Mouse (Mus musculus) midbrain, embryonic 15.5 days (tissue): ENCODE measurements at regions not wholly inside any gene's neighbourhood (a gene's known extent, or its start where the extent isn't known, plus 50 kb on each side); places are given as distances from the start of the nearest gene placed in this dataset.

Experiments
- ATAC-seq: fragments of 200-750 bp; cut with Nextera tagmentation; replicated peaks from 2 replicates; pipeline ENCODE4 v1.8.0; 2017; ENCODE audit warnings: moderate TSS enrichment
- H3K27ac ChIP-seq: fragments of 300-500 bp; sonication (generic); 2 replicates; pipeline ENCODE4 v1.5.1; 2015; ENCODE audit warnings: mild to moderate bottlenecking, inconsistent platforms
- H3K27me3 ChIP-seq: fragments of 300-500 bp; sonication (generic); replicated peaks from 2 replicates; pipeline ENCODE4 v1.6.1; 2015; ENCODE audit warnings: inconsistent platforms
- H3K36me3 ChIP-seq: fragments of 300-500 bp; sonication (generic); replicated peaks from 2 replicates; pipeline ENCODE4 v1.6.1; 2015; ENCODE audit warnings: inconsistent platforms
- H3K4me1 ChIP-seq: fragments of 300-500 bp; sonication (generic); 2 replicates; pipeline ENCODE4 v1.6.1; 2015; ENCODE audit warnings: inconsistent platforms
- H3K4me2 ChIP-seq: fragments of 300-500 bp; sonication (generic); 2 replicates; pipeline ENCODE4 v1.6.1; 2015; ENCODE audit warnings: inconsistent platforms, mild to moderate bottlenecking, moderate library complexity
- H3K4me3 ChIP-seq: fragments of 300-500 bp; sonication (generic); 2 replicates; pipeline ENCODE4 v1.5.1; 2015; ENCODE audit warnings: mild to moderate bottlenecking, inconsistent platforms
- H3K9ac ChIP-seq: fragments of 300-500 bp; sonication (generic); 2 replicates; pipeline ENCODE4 v1.6.1; 2015; ENCODE audit warnings: mild to moderate bottlenecking, inconsistent platforms
- H3K9me3 ChIP-seq: fragments of 300-500 bp; sonication (generic); 2 replicates; pipeline ENCODE4 v1.6.1; 2016; ENCODE audit warnings: inconsistent platforms
- WGBS: fragments of 180-500 bp; shearing (Covaris S2); methylation state at CpG from one replicate; pipeline ENCODE4 v1.1.7; 2015; ENCODE audit warnings: mixed read lengths; 5-methylcytosine and 5-hydroxymethylcytosine counted together

DNA sequence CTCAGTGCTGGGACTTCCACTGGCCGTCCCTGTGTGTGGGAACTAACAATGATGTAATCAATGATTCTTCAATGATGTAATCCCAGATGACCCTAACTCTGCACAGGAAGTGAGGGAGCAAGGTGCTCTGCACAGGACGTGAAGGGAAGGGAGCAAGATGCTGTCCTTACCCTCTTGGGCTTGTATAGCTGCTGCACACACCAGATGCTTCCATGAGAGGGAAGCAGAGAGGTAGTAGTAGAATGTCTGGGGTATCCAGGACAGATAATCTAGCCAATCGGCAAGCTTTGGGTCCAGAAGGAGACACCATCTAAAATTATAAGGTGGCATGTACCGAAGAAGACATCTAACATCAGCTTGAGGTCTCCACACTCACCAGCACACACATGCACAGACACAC is 314.3 kb downstream of the Cdh26 start:
- Histone ChIP-seq H3K4me2 (no peak overlapping the region), H3K9ac (no peak overlapping the region), H3K4me1 (peaks cover 6% of the 10 kb centered on the region; the same call in 1 of the 2 replicates), H3K27ac (no peak overlapping the region), H3K27me3 (no peaks in the 10 kb centered on the region), H3K36me3 (no peaks in the 10 kb centered on the region), H3K4me3 (no peak overlapping the region), H3K9me3 (no peaks in the 10 kb centered on the region)
- whole genome bisulfite sequencing = 77% methylated on average over 4 of the region's 4 CpGs
- no peak for ATAC-seq

DNA sequence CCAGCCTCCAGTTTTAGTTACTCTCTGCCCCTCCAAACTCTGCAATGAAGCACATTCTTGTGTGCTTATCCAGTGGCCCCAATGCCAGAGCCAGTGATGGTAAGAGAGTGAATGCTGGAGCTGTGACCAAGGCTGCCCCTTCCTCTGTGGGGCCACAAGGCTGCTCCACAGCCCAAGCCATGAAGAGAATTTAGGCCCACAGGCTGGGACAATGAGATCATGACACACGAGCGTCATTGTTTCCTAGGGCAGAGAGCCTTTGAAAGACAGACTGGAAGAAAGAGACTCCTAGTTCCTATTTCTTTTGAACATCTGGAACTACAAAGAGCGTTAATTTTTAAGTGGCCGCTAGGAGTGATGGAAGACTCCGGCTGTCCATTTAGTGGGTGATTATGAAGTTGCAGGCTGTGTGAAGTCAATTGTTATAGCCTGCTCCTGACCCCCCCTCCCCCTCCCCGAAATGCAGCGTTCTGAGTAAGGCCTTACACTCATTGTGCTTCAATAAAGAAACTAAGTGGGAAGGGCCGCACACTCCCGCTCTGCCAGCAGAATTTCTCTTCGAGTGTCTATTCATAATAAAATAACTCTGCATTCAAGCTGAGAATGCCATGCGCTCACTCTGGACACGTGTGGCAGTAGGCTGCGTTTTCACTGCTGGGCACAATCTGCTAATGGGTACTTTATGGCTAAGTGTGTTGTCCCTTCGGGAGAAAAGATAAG is 315.1 kb downstream of the Cdh26 start:
- WGBS = 26% methylated on average over 14 of the region's 14 CpGs
- Histone ChIP-seq H3K36me3 (no peaks in the 10 kb centered on the region), H3K4me1 (peaks cover 6% of the 10 kb centered on the region; the same call in 1 of the 2 replicates), H3K9me3 (no peaks in the 10 kb centered on the region), H3K4me3 (no peak overlapping the region), H3K4me2 (no peak overlapping the region), H3K27me3 (no peaks in the 10 kb centered on the region), H3K9ac (no peak overlapping the region), H3K27ac (no peak overlapping the region)
- ATAC-seq = peak; percentile 58; the same call in 1 of the 2 replicates

- Histone ChIP-seq H3K27ac (no peak overlapping the region), H3K4me3 (no peak overlapping the region), H3K27me3 (no peaks in the 10 kb centered on the region), H3K4me2 (no peak overlapping the region), H3K9ac (no peak overlapping the region), H3K9me3 (no peaks in the 10 kb centered on the region), H3K4me1 (no peaks in the 10 kb centered on the region), H3K36me3 (no peaks in the 10 kb centered on the region)
- no peak for ATAC-seq
- WGBS = 84% methylated on average over 1 of the region's 1 CpGs
Observed at GRCm38 (mm10) chr2:178751247-178751646, 320.9 kb downstream of the Cdh26 start.

DNA sequence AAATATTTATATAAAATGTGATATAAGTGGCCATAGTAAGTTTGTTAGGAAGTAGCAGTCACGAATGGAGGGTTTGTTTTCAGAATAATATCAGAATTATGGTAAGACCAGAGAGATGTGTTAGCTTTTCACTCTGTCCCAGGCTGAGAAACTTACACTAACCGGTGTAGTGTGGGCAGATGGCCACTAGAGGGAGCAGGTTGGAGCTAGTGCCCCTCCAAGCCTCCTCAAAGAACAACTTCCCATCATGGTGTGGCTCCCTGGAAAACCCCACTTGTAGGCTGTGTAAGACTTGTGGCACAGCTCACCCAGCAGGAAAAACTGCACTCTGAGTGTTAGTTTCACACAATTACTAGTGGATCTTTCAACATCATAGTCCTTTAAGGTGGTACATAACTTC is 328.0 kb downstream of the Cdh26 start:
- Histone ChIP-seq H3K9me3 (no peaks in the 10 kb centered on the region), H3K4me3 (no peak overlapping the region), H3K9ac (no peak overlapping the region), H3K4me1 (no peaks in the 10 kb centered on the region), H3K4me2 (no peak overlapping the region), H3K36me3 (no peaks in the 10 kb centered on the region), H3K27ac (no peak overlapping the region), H3K27me3 (no peaks in the 10 kb centered on the region)
- ATAC-seq = 0 out of 2 replicates have a peak, but pooled peaks have one; percentile 50
- 1% methylated on average over 2 of the region's 2 CpGs for WGBS

DNA sequence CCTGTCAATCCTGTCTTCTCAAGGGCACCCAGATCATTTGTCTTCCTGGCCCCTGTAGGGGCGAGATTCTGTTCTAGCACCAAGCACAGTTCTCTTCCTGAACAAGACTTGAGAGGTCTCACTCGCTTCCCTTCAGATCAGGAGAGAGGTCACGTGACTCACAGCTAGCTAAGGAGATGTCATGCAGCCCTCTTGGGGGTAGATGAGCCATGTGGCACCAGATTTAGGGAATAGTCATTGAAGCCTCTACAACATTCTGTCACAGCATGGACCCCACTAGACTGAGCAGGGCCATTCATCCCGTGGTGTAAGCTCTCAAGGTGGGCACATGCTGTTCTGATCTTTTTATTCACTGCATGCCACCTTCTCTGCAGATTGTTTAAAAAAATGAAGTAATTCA is 338.2 kb downstream of the Cdh26 start:
- Histone ChIP-seq H3K4me1 (no peaks in the 10 kb centered on the region), H3K4me2 (no peak overlapping the region), H3K9ac (no peak overlapping the region), H3K27ac (no peak overlapping the region), H3K9me3 (no peaks in the 10 kb centered on the region), H3K27me3 (no peaks in the 10 kb centered on the region), H3K4me3 (no peak overlapping the region), H3K36me3 (no peaks in the 10 kb centered on the region)
- WGBS = 81% methylated on average over 4 of the region's 4 CpGs
- ATAC-seq = no peak

GRCm38 (mm10) chr2:178769001-178769400 is 338.7 kb downstream of the Cdh26 start:
- Histone ChIP-seq H3K27me3 (no peaks in the 10 kb centered on the region), H3K4me1 (no peaks in the 10 kb centered on the region), H3K4me2 (no peak overlapping the region), H3K4me3 (no peak overlapping the region), H3K36me3 (no peaks in the 10 kb centered on the region), H3K27ac (no peak overlapping the region), H3K9me3 (no peaks in the 10 kb centered on the region), H3K9ac (no peak overlapping the region)
- ATAC-seq = no peak
- 85% methylated on average over 4 of the region's 4 CpGs for WGBS

GRCm38 (mm10) chr2:178771435-178771834 is 341.1 kb downstream of the Cdh26 start:
- Histone ChIP-seq H3K4me1 (no peaks in the 10 kb centered on the region), H3K9me3 (no peaks in the 10 kb centered on the region), H3K9ac (no peak overlapping the region), H3K4me2 (no peak overlapping the region), H3K27ac (no peak overlapping the region), H3K4me3 (no peak overlapping the region), H3K36me3 (no peaks in the 10 kb centered on the region), H3K27me3 (no peaks in the 10 kb centered on the region)
- no peak for ATAC-seq
- 34% methylated on average over 1 of the region's 1 CpGs for WGBS

DNA sequence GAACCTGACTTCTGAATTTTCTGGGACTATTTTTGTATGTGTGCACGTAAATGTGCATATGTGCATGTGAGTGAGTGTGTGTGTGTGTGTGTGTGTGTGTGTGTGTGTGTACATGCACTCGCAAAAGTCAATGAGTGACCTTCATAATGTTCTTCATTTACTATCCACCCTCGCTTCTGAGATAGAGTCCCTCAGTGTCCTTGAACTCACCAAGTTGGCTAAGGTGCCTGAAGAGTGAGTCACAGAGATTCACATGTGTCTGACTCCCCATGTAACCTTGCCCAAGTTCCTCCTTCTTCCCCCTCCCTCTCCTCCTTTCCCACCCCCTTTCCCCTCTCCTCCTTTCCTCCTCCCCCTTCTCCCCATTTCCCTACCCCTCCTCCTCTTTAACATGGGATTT is 341.6 kb downstream of the Cdh26 start:
- 95% methylated on average over 3 of the region's 3 CpGs for WGBS
- no peak overlapping the region for H3K9ac ChIP-seq
- no peak overlapping the region for H3K4me2 ChIP-seq
- no peak overlapping the region for H3K27ac ChIP-seq
- H3K4me1 ChIP-seq = no peaks in the 10 kb centered on the region
- ATAC-seq = no peak
- no peaks in the 10 kb centered on the region for H3K27me3 ChIP-seq
- no peaks in the 10 kb centered on the region for H3K9me3 ChIP-seq
- no peaks in the 10 kb centered on the region for H3K36me3 ChIP-seq
- H3K4me3 ChIP-seq = no peak overlapping the region

- H3K27ac ChIP-seq = no peak overlapping the region
- peak overlapping the region; percentile 29 for H3K4me2 ChIP-seq
- 37% methylated on average over 25 of the region's 25 CpGs for WGBS
- no peak for ATAC-seq
- H3K4me3 ChIP-seq = no peak overlapping the region
- peaks cover 18% of the 10 kb centered on the region for H3K4me1 ChIP-seq
- no peak overlapping the region for H3K9ac ChIP-seq
- H3K36me3 ChIP-seq = no peaks in the 10 kb centered on the region
- H3K27me3 ChIP-seq = no peaks in the 10 kb centered on the region
- no peaks in the 10 kb centered on the region for H3K9me3 ChIP-seq
Observed at GRCm38 (mm10) chr2:178784822-178785589, 354.7 kb downstream of the Cdh26 start.

GRCm38 (mm10) chr2:178785843-178786242 is 355.5 kb downstream of the Cdh26 start:
- Histone ChIP-seq H3K4me1 (peaks cover 18% of the 10 kb centered on the region), H3K27me3 (no peaks in the 10 kb centered on the region), H3K36me3 (no peaks in the 10 kb centered on the region), H3K27ac (no peak overlapping the region), H3K4me3 (no peak overlapping the region), H3K4me2 (no peak overlapping the region), H3K9ac (no peak overlapping the region), H3K9me3 (no peaks in the 10 kb centered on the region)
- 45% methylated on average over 6 of the region's 6 CpGs for WGBS
- no peak for ATAC-seq

DNA sequence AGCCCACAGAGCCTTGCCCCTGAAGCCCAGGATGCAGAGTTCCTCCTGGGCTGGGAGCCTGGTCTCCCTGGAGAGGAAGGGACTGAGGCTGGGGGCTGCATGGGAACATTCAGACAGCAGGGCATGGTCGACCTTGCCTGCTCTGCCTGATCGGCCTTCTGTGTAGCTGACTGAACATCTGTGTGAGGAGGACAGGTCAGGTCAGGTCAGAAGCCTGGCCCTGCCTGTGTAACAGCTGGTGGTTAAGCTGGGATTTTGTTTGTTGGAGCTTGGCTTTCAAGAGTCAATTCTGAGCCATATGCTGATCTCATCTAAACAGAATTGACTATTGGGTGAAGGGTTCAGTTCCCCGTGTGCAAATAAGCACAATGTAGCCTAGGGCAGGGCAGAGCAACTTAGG is 365.5 kb downstream of the Cdh26 start:
- Histone ChIP-seq H3K27ac (no peak overlapping the region), H3K4me2 (no peak overlapping the region), H3K4me3 (no peak overlapping the region), H3K9me3 (no peaks in the 10 kb centered on the region), H3K9ac (no peak overlapping the region), H3K27me3 (no peaks in the 10 kb centered on the region), H3K36me3 (no peaks in the 10 kb centered on the region), H3K4me1 (no peaks in the 10 kb centered on the region)
- WGBS = 39% methylated on average over 3 of the region's 3 CpGs
- no peak for ATAC-seq

DNA sequence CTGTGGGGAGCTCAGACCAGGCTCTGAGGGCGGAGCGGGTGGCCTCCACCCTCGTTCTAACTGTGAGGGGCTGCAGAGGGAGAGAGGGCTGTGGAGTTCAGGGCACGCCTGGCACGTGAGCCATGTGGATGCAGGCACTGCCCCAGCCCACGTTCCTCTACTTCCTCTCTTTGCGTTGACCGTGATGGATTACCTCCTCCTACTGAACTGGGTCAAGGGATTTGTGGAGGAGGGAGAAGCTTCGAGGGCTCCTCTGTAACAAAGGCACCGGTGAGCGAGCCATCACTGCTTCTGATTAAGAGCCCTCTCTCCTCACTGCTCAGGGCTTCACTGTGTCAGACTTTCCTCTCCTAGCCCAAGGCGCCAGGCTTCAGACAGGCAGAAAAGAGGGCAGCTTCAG is 371.1 kb downstream of the Cdh26 start:
- no peaks in the 10 kb centered on the region; the same call in 1 of the 2 replicates for H3K4me1 ChIP-seq
- H3K4me2 ChIP-seq = no peak overlapping the region
- no peaks in the 10 kb centered on the region for H3K27me3 ChIP-seq
- H3K27ac ChIP-seq = no peak overlapping the region
- 55% methylated on average over 12 of the region's 12 CpGs for WGBS
- H3K4me3 ChIP-seq = no peak overlapping the region
- no peaks in the 10 kb centered on the region for H3K9me3 ChIP-seq
- H3K9ac ChIP-seq = no peak overlapping the region
- no peak for ATAC-seq
- H3K36me3 ChIP-seq = no peaks in the 10 kb centered on the region

- H3K4me1 ChIP-seq = no peaks in the 10 kb centered on the region; the same call in 1 of the 2 replicates
- 74% methylated on average over 8 of the region's 8 CpGs for WGBS
- H3K9me3 ChIP-seq = no peaks in the 10 kb centered on the region
- H3K36me3 ChIP-seq = no peaks in the 10 kb centered on the region
- no peak overlapping the region for H3K9ac ChIP-seq
- no peak overlapping the region for H3K27ac ChIP-seq
- no peak overlapping the region for H3K4me2 ChIP-seq
- no peak overlapping the region for H3K4me3 ChIP-seq
- no peaks in the 10 kb centered on the region for H3K27me3 ChIP-seq
- ATAC-seq = no peak
Observed at GRCm38 (mm10) chr2:178805283-178805682, 375.0 kb downstream of the Cdh26 start.
